Mouse (Mus musculus) kidney, adult 2 months (tissue): Measurements from ENCODE around the gene Fst.

Experiments
- CTCF ChIP-seq: fragments of 200-500 bp; conservative IDR thresholded peaks from 2 replicates; pipeline ENCODE4 v1.5.1; 2011; ENCODE audit warnings: low read depth, mild to moderate bottlenecking, control low read depth, low read length, moderate library complexity, mixed read lengths; ENCODE audit not compliant: insufficient read depth, insufficient read length
- POLR2A ChIP-seq: fragments of 200-500 bp; IDR thresholded peaks from one replicate; pipeline ENCODE4 v1.6.1; 2011; ENCODE audit warnings: low read depth, low read length, control low read depth

- TF ChIP-seq POLR2A (no peak), CTCF (no peak)
These were observed 11.5 kb downstream of the Fst start for GRCm38 (mm10) chr13:114447213-114447612.
